In the genomic region with DNA sequence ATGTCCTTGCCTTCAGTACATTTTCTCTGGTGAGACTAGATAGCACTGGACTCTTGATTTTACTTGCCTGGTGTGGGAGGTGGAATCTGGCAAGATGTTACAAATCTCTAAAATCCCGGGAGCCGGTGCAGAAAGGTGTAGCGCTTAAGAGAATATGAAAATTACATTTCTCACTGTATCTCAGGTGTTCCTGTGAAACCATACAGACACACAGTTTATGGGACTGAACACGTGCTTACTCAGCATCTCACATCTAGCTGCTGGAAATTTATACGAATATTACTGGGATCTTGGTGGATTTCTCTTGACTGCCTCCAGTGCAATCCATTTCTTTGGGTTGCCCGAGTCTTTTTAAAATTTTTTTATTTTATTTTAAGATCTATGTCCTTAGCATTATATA, we compare ENCODE assay signal across 8 mouse cellular contexts. TPM values are rescaled to one million over a fixed set of nuclear protein-coding genes. Genes with fewer than 3 reads are reported as not detected.
DNase-seq lines count a peak whose midpoint lies in the region; ATAC-seq and TF ChIP-seq lines count a peak whose summit lies in the region.

No protein-coding gene starts in this region.

- no peak for TF ChIP-seq CTCF in MEL (IDR thresholded peaks at IDR 0.05 in 2 of 3, conservative IDR thresholded peaks at IDR 0.05 in 1 of 3; ENCODE audit: control insufficient read depth in 1 of 3, insufficient read depth in 1 of 3, low read depth in 2 of 3, low read length in 3 of 3, poor library complexity in 1 of 3, severe bottlenecking in 1 of 3)

- H3K9ac ChIP-seq in heart, embryonic 16.5 days (ENCODE audit: low read length): peak overlapping the region; percentile 98
- H3K9ac ChIP-seq in MEL (ENCODE audit: control insufficient read depth, low read depth, low read length, poor library complexity, severe bottlenecking): peak overlapping the region; percentile 99
- H3K9ac ChIP-seq in hindbrain, embryonic 11.5 days (ENCODE audit: low read depth, low read length): peak overlapping the region; percentile 74; the same call in 1 of the 2 replicates
- peak overlapping the region; percentile 92 for H3K9ac ChIP-seq in midbrain, embryonic 11.5 days (ENCODE audit: low read length)

- H3K4me3 ChIP-seq in heart, embryonic 16.5 days (ENCODE audit: low read length): peak overlapping the region; percentile 98
- peak overlapping the region; percentile 96 to 98 for H3K4me3 ChIP-seq in MEL (ENCODE audit: control insufficient read depth in 1 of 2, insufficient read depth in 1 of 2, low read depth in 2 of 2, low read length in 2 of 2)
- peak overlapping the region; percentile 59 for H3K4me3 ChIP-seq in hindbrain, embryonic 11.5 days (ENCODE audit: low read depth, low read length)
- peak overlapping the region; percentile 96 for H3K4me3 ChIP-seq in midbrain, embryonic 11.5 days (ENCODE audit: low read depth, low read length)

- no peaks in the 10 kb centered on the region for H3K27me3 ChIP-seq in heart, embryonic 16.5 days (ENCODE audit: control insufficient read depth, insufficient read depth, low read length)
- no peaks in the 10 kb centered on the region for H3K27me3 ChIP-seq in MEL (ENCODE audit: control insufficient read depth in 1 of 2, insufficient read depth in 2 of 2, low read length in 2 of 2)
- no peaks in the 10 kb centered on the region for H3K27me3 ChIP-seq in hindbrain, embryonic 11.5 days (ENCODE audit: control insufficient read depth, insufficient read depth, low read length)
- H3K27me3 ChIP-seq in midbrain, embryonic 11.5 days (ENCODE audit: control insufficient read depth, insufficient read depth, low read length): no peaks in the 10 kb centered on the region

- no peak for TF ChIP-seq POLR2A in MEL (IDR thresholded peaks at IDR 0.05; ENCODE audit: control insufficient read depth in 1 of 2, insufficient read depth in 1 of 2, low read depth in 1 of 2, low read length in 2 of 2, poor library complexity in 1 of 2)

- H3K79me2 ChIP-seq in MEL (ENCODE audit: control insufficient read depth, insufficient read depth, low read length, poor library complexity): peaks cover 50% of the 10 kb centered on the region

- intact Hi-C loops in left cerebral cortex, postnatal 14 days (cut with DNase I): loop anchor here (5.0 kb wide), 1 partner anchor 76 kb away; the partner anchor contains the start of genes Stk4 and Tomm34

- ATAC-seq in heart, embryonic 16.5 days (replicated peaks; ENCODE audit: extremely low read depth, insufficient read depth, low FRiP score): no peak
- no peak for ATAC-seq in hindbrain, embryonic 11.5 days (ENCODE audit: low FRiP score)
- ATAC-seq in midbrain, embryonic 11.5 days (ENCODE audit: low FRiP score): no peak
- ATAC-seq in CD4-positive, CD25-positive, alpha-beta regulatory T cell, adult 4 months: no peak

- peak overlapping the region; percentile 89 for H3K4me2 ChIP-seq in heart, embryonic 16.5 days (ENCODE audit: low read depth, low read length)
- peak overlapping the region; percentile 52 for H3K4me2 ChIP-seq in hindbrain, embryonic 11.5 days (replicated peaks; ENCODE audit: low read depth, low read length)
- peak overlapping the region; percentile 75 for H3K4me2 ChIP-seq in midbrain, embryonic 11.5 days

- H3K36me3 ChIP-seq in heart, embryonic 16.5 days (ENCODE audit: control insufficient read depth, insufficient read depth): peaks cover 3% of the 10 kb centered on the region; the same call in 1 of the 2 replicates
- H3K36me3 ChIP-seq in MEL (ENCODE audit: control insufficient read depth in 1 of 2, insufficient read depth in 2 of 2, low read length in 2 of 2): peaks cover 13 to 29% of the 10 kb centered on the region in 2 experiments
- H3K36me3 ChIP-seq in hindbrain, embryonic 11.5 days (ENCODE audit: control insufficient read depth, insufficient read depth, low read length): no peaks in the 10 kb centered on the region
- no peaks in the 10 kb centered on the region for H3K36me3 ChIP-seq in midbrain, embryonic 11.5 days (ENCODE audit: control insufficient read depth, insufficient read depth, low read length)

- H3K9me3 ChIP-seq in heart, embryonic 16.5 days (replicated peaks; ENCODE audit: control insufficient read depth, low read length): no peaks in the 10 kb centered on the region
- no peaks in the 10 kb centered on the region for H3K9me3 ChIP-seq in MEL (replicated peaks; ENCODE audit: insufficient read depth, low read length)
- H3K9me3 ChIP-seq in hindbrain, embryonic 11.5 days (ENCODE audit: control insufficient read depth, low read length): no peaks in the 10 kb centered on the region
- no peaks in the 10 kb centered on the region for H3K9me3 ChIP-seq in midbrain, embryonic 11.5 days (ENCODE audit: control insufficient read depth, low read length)

- TF ChIP-seq RAD21 in MEL (IDR thresholded peaks at IDR 0.05; ENCODE audit: low read depth, low read length): no peak

- TF ChIP-seq EP300 in MEL (IDR thresholded peaks at IDR 0.05; ENCODE audit: low read depth in 1 of 2, low read length in 2 of 2): no peak

- WGBS in heart, embryonic 16.5 days: 68% methylated on average over 6 of the region's 6 CpGs
- 85% methylated on average over 6 of the region's 6 CpGs for WGBS in hindbrain, embryonic 11.5 days
- WGBS in midbrain, embryonic 11.5 days: 83% methylated on average over 6 of the region's 6 CpGs

- no peak overlapping the region for H3K27ac ChIP-seq in heart, embryonic 16.5 days (ENCODE audit: low read length)
- H3K27ac ChIP-seq in MEL (ENCODE audit: control insufficient read depth, low read depth, low read length): no peak overlapping the region
- no peak overlapping the region for H3K27ac ChIP-seq in hindbrain, embryonic 11.5 days (ENCODE audit: low read depth, low read length)
- no peak overlapping the region for H3K27ac ChIP-seq in midbrain, embryonic 11.5 days (ENCODE audit: low read depth, low read length)

- no peak for DNase-seq in heart, postnatal 4 days
- no peak for DNase-seq in MEL (ENCODE audit: low read depth, low spot score)
- no peak for DNase-seq in hindbrain, embryonic 11.5 days (ENCODE audit: low spot score)
- no peak for DNase-seq in midbrain, embryonic 11.5 days (ENCODE audit: low spot score, missing footprints)
- DNase-seq in left cerebral cortex, postnatal 14 days (ENCODE audit: low spot score in 2 of 2): no peak
- no peak for DNase-seq in cerebellum, adult 9-11 months

- peaks cover 28% of the 10 kb centered on the region for H3K4me1 ChIP-seq in heart, embryonic 16.5 days (ENCODE audit: control insufficient read depth, insufficient read depth, low read length)
- peaks cover 3 to 14% of the 10 kb centered on the region in 2 experiments for H3K4me1 ChIP-seq in MEL (ENCODE audit: control insufficient read depth in 1 of 2, insufficient read depth in 2 of 2, low read length in 2 of 2)
- peaks cover 5% of the 10 kb centered on the region for H3K4me1 ChIP-seq in hindbrain, embryonic 11.5 days (replicated peaks; ENCODE audit: control insufficient read depth, insufficient read depth, low read length)
- peaks cover 6% of the 10 kb centered on the region for H3K4me1 ChIP-seq in midbrain, embryonic 11.5 days (ENCODE audit: control insufficient read depth, insufficient read depth, low read length)

TF ChIP-seq in MEL, 35 proteins besides CTCF, POLR2A, EP300 and RAD21 (continues in another document):
- no peak for TF ChIP-seq ZNF384 (IDR thresholded peaks at IDR 0.05; ENCODE audit: low read depth, low read length)
- no peak for TF ChIP-seq TAL1 (IDR thresholded peaks at IDR 0.05; ENCODE audit: low read length)
- TF ChIP-seq NELFE (IDR thresholded peaks at IDR 0.05; ENCODE audit: low read depth, low read length): no peak
- TF ChIP-seq GATA1 (IDR thresholded peaks at IDR 0.05; ENCODE audit: low read depth, low read length): no peak
- TF ChIP-seq POLR2AphosphoS5 (IDR thresholded peaks at IDR 0.05; ENCODE audit: borderline replicate concordance, low read depth, low read length): no peak
- TF ChIP-seq UBTF (IDR thresholded peaks at IDR 0.05; ENCODE audit: borderline replicate concordance, insufficient read depth, low read depth, low read length): no peak
- TF ChIP-seq MYB (IDR thresholded peaks at IDR 0.05; ENCODE audit: low read depth, low read length): no peak
- no peak for TF ChIP-seq MXI1 (IDR thresholded peaks at IDR 0.05; ENCODE audit: low read depth, low read length)
- no peak for TF ChIP-seq CHD2 (IDR thresholded peaks at IDR 0.05; ENCODE audit: low read length)
- TF ChIP-seq USF2 (IDR thresholded peaks at IDR 0.05; ENCODE audit: borderline replicate concordance in 1 of 2, insufficient read depth in 1 of 2, low read depth in 1 of 2, low read length in 2 of 2): no peak
- TF ChIP-seq ZMIZ1 (IDR thresholded peaks at IDR 0.05; ENCODE audit: low read depth, low read length): no peak
- no peak for TF ChIP-seq TCF12 (IDR thresholded peaks at IDR 0.05; ENCODE audit: low read depth, low read length)
- TF ChIP-seq MEF2A (IDR thresholded peaks at IDR 0.05; ENCODE audit: extremely low read depth, insufficient replicate concordance, low read depth, low read length, poor library complexity, severe bottlenecking): no peak
- no peak for TF ChIP-seq KAT2A (conservative IDR thresholded peaks at IDR 0.05; ENCODE audit: low read depth, low read length)

RNA-seq across cellular contexts. Expression of gene Ywhab, which starts 1.5 kb away (rescaled TPM):
- polyA plus RNA-seq in heart, embryonic 16.5 days (2015; fragmentation: Nextera tagmentation; extraction: Ambion mirVana): 198 TPM in 2 replicates
- total RNA-seq in heart, postnatal 4 days (2021): 100 to 1,000 TPM; 153 to 157 TPM
- 71.4 and 76.3 TPM in 2 replicates for total RNA-seq in MEL (2012; rRNA removed)
- 100 to 1,000 TPM; 179 to 717 TPM for polyA plus RNA-seq in MEL (2012; ENCODE audit: insufficient read depth in 1 of 2, insufficient read length in 2 of 2, low read depth in 1 of 2, low replicate concordance in 2 of 2, missing spikeins in 1 of 2)
- polyA plus RNA-seq in hindbrain, embryonic 11.5 days (2014; fragmentation: Nextera tagmentation; extraction: Ambion mirVana): 327 and 328 TPM in 2 replicates
- 352 and 354 TPM in 2 replicates for polyA plus RNA-seq in midbrain, embryonic 11.5 days (2014; fragmentation: Nextera tagmentation; extraction: Ambion mirVana)
- total RNA-seq in left cerebral cortex, postnatal 14 days (2021): 100 to 1,000 TPM; 510 to 522 TPM
- 10 to 100 TPM; 66.3 to 88.1 TPM for polyA plus RNA-seq in CD4-positive, CD25-positive, alpha-beta regulatory T cell, adult 4 months (2017; shearing (Covaris generic))

RNA-seq across cellular contexts. Expression of gene Pabpc1l, which starts 29.0 kb away (rescaled TPM):
- polyA plus RNA-seq in heart, embryonic 16.5 days (2015; fragmentation: Nextera tagmentation; extraction: Ambion mirVana): 0.57 and 0.80 TPM in 2 replicates
- 1 to 10 TPM; 1.4 to 1.8 TPM for total RNA-seq in heart, postnatal 4 days (2021)
- total RNA-seq in MEL (2012; rRNA removed): 0.27 and 0.29 TPM in 2 replicates
- under 1 TPM in 1 of 2 experiments, not detected in 1; 0.40 TPM for polyA plus RNA-seq in MEL (2012; ENCODE audit: insufficient read depth in 1 of 2, insufficient read length in 2 of 2, low read depth in 1 of 2, low replicate concordance in 2 of 2, missing spikeins in 1 of 2)
- polyA plus RNA-seq in hindbrain, embryonic 11.5 days (2014; fragmentation: Nextera tagmentation; extraction: Ambion mirVana): 0.62 and 1.2 TPM in 2 replicates
- 0.51 and 1.1 TPM in 2 replicates for polyA plus RNA-seq in midbrain, embryonic 11.5 days (2014; fragmentation: Nextera tagmentation; extraction: Ambion mirVana)
- total RNA-seq in left cerebral cortex, postnatal 14 days (2021): 1 to 10 TPM in 1 of 2 experiments, under 1 TPM in 1; 0.72 to 1.0 TPM
- 1 to 10 TPM in 1 of 2 experiments, not detected in 1; 4.4 TPM for polyA plus RNA-seq in CD4-positive, CD25-positive, alpha-beta regulatory T cell, adult 4 months (2017; shearing (Covaris generic))
